Mouse (Mus musculus) liver, embryonic 11.5 days (tissue): ENCODE results near the gene Afap1. TPM values are rescaled to one million over a fixed set of nuclear protein-coding genes. Genes with fewer than 3 reads are reported as not detected.
A peak's percentile ranks its signal among the peaks of the same experiment; 100 is the strongest.

Experiments
- ATAC-seq: fragments of 200-750 bp; cut with Nextera tagmentation; replicated peaks from 2 replicates; pipeline ENCODE4 v1.8.0; 2017; ENCODE audit warnings: moderate number of reproducible peaks, mild to moderate bottlenecking, moderate TSS enrichment, moderate library complexity; ENCODE audit not compliant: low FRiP score
- DNase-seq: peaks from one replicate; pipeline ENCODE4 v3.0.0-alpha.2; 2017; ENCODE audit warnings: low spot score
- H3K27ac ChIP-seq: fragments of 300-500 bp; sonication (generic); 2 replicates; pipeline ENCODE4 v1.5.1; 2014; ENCODE audit warnings: mild to moderate bottlenecking, low read depth, low read length, control low read depth
- H3K27me3 ChIP-seq: fragments of 300-500 bp; sonication (generic); replicated peaks from 2 replicates; pipeline ENCODE4 v1.6.1; 2014; ENCODE audit warnings: low read length, mixed read lengths; ENCODE audit not compliant: control insufficient read depth, insufficient read depth
- H3K36me3 ChIP-seq: fragments of 300-500 bp; sonication (generic); 2 replicates; pipeline ENCODE4 v1.6.1; 2014; ENCODE audit warnings: mild to moderate bottlenecking, low read length, moderate library complexity, mixed read lengths; ENCODE audit not compliant: control insufficient read depth, insufficient read depth
- H3K4me1 ChIP-seq: fragments of 300-500 bp; sonication (generic); replicated peaks from 2 replicates; pipeline ENCODE4 v1.6.1; 2014; ENCODE audit warnings: low read length, mixed read lengths; ENCODE audit not compliant: control insufficient read depth, insufficient read depth
- H3K4me2 ChIP-seq: fragments of 300-500 bp; sonication (generic); 2 replicates; pipeline ENCODE4 v1.6.1; 2014; ENCODE audit warnings: mild to moderate bottlenecking, control low read depth, moderate library complexity
- H3K4me3 ChIP-seq: fragments of 300-500 bp; sonication (generic); 2 replicates; pipeline ENCODE4 v1.5.1; 2014; ENCODE audit warnings: low read depth, low read length, control low read depth
- H3K9ac ChIP-seq: fragments of 300-500 bp; sonication (generic); 2 replicates; pipeline ENCODE4 v1.6.1; 2014; ENCODE audit warnings: low read depth, low read length, control low read depth
- H3K9me3 ChIP-seq: fragments of 300-500 bp; sonication (generic); 2 replicates; pipeline ENCODE4 v1.6.1; 2016; ENCODE audit warnings: low read length, inconsistent platforms, mixed read lengths; ENCODE audit not compliant: control insufficient read depth
- WGBS: fragments of 180-500 bp; shearing (Covaris S2); extraction: QIAGEN DNeasy Blood & Tissue Kit; methylation state at CpG from one replicate; pipeline ENCODE4 v1.1.7; 2014; 5-methylcytosine and 5-hydroxymethylcytosine counted together
- polyA plus RNA-seq: library from polyadenylated mRNA; unstranded; fragments of >200 nt; fragmentation: Nextera tagmentation; extraction: Ambion mirVana; gene quantifications from 2 replicates; pipeline ENCODE4 v1.2.1, GENCODE M21; 2014

Gene Afap1
- polyA plus RNA-seq, 1 experiment from 2014 or later = 6.8 TPM

DNA sequence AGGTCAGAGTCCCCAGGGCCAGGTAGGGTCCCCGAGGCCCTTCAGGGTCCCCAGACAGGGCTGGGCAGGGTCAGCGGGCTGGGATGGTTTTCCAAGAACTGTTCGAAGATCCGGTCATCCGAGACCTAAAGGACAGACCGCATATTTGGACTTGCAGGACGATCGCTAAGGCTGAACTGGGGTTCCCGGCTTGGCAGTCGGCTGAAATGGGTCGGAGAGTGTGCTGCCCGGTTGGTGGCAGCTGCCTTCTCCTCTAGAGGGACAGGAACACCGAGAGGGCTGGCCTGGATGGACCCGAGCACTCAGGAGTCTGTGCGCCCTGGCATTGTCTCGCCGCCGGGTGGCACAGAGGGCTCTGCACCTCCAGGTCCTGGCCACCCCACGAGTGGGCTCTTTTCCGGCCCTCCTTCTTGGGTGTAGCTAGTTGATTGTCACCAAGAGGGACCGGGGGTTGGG is 714 bp downstream of the Afap1 start:
- no peaks in the 10 kb centered on the region for H3K9me3 ChIP-seq
- peak overlapping the region; percentile 84 for H3K4me2 ChIP-seq
- ATAC-seq (no peak), DNase-seq (no peak)
- WGBS = 4% methylated on average over 21 of the region's 21 CpGs
- no peak overlapping the region for H3K27ac ChIP-seq
- H3K4me1 ChIP-seq = no peaks in the 10 kb centered on the region; the same call in 1 of the 2 replicates
- H3K36me3 ChIP-seq = no peaks in the 10 kb centered on the region
- peaks cover 17% of the 10 kb centered on the region for H3K27me3 ChIP-seq
- peak overlapping the region; percentile 72 for H3K9ac ChIP-seq
- H3K4me3 ChIP-seq = peak overlapping the region; percentile 65

DNA sequence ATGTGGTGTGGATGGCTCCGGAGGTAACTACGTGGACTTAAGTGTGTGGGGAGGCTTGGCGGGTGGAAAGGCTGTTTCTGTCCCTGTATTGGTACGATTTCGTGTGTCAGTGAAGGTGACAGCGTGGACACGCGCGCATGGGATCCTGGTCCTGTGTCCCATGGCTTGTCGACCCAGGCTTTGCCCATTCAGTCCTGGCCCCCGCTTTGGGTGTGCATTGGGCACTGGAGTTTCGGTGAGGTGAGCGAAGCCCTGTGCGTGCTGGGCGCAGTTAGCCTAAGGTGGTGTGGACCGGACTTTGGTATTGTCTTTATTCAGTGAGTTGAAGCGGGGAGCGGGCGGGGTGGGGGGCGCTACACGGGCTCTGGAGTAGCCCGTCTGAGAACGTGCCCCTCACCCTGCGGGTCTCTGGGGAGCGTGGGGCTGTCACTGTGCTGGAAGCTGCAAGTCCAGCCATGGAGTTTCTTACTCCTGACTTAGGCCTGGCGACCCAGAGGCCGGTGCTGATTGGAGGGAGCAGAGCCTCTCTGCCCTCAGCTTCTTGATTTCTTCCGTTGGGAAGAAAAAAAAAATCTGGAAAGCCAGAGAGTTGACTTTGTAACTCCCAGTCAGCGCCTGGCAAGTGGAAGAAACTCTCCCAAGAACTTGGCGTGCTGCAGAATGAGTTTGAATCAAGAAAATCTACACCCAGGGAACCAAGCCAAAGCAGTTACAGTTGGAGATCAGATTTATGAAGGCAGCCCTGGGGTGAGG is 1.4 kb downstream of the Afap1 start:
- no peak overlapping the region for H3K27ac ChIP-seq
- WGBS = 21% methylated on average over 30 of the region's 30 CpGs
- DNase-seq = no peak

DNA sequence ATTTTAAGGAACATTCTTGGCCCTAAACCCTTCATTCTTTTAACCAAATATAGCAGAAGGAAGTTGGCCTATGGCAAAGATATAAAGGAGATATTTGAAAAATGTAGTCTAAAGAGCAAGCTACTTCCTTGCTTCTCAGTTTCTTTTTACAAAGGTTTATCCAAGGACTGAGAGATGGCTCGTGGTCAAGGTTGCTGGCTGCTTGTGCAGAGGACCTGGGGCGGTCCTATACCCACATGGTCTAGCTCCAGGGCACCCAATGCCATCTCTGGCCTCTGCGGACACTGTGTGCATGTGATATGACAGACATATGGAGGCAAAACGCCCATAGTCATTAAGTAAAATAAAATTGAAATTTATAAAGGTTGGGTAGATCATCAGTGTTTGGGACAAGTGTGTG is 2.8 kb downstream of the Afap1 start:
- H3K9me3 ChIP-seq = no peaks in the 10 kb centered on the region
- H3K4me3 ChIP-seq = no peak overlapping the region
- no peak overlapping the region for H3K9ac ChIP-seq
- H3K4me2 ChIP-seq = no peak overlapping the region
- no peak for DNase-seq
- ATAC-seq = no peak
- H3K4me1 ChIP-seq = peaks cover 9% of the 10 kb centered on the region
- 71% methylated on average over 4 of the region's 4 CpGs for WGBS
- H3K27ac ChIP-seq = no peak overlapping the region
- H3K36me3 ChIP-seq = no peaks in the 10 kb centered on the region
- peaks cover 17% of the 10 kb centered on the region for H3K27me3 ChIP-seq

More for the DNA sequence above, 1.4 kb downstream of the Afap1 start:
- no peak for ATAC-seq
- Histone ChIP-seq H3K4me1 (no peaks in the 10 kb centered on the region; the same call in 1 of the 2 replicates), H3K27me3 (peaks cover 17% of the 10 kb centered on the region), H3K4me2 (peak overlapping the region; percentile 84), H3K9ac (peak overlapping the region; percentile 72), H3K9me3 (no peaks in the 10 kb centered on the region), H3K4me3 (peak overlapping the region; percentile 65), H3K36me3 (no peaks in the 10 kb centered on the region)

DNA sequence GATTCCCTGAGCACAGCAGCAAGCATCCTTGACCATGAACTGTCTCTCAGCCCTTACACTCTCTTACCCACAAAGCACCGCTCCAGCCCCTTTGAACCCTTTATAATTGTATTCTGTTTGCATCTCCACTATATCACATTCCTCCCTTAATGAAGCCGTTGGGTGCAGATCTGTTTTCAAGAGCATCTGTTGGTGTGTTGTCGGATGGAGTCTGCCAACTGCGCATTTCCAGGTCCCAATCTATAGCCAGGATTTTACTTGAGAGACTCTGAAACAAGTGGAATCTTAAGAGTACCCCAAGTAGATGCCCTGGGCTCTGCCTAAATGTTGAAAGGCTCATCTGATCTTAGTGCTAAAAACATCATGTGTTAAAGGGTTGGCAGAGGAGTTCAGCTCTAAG is 3.4 kb downstream of the Afap1 start:
- ATAC-seq (no peak), DNase-seq (no peak)
- 83% methylated on average over 4 of the region's 4 CpGs for WGBS
- H3K4me3 ChIP-seq = no peak overlapping the region
- H3K9ac ChIP-seq = no peak overlapping the region
- no peak overlapping the region for H3K27ac ChIP-seq
- peaks cover 14% of the 10 kb centered on the region for H3K4me1 ChIP-seq
- no peaks in the 10 kb centered on the region for H3K36me3 ChIP-seq
- H3K27me3 ChIP-seq = peaks cover 17% of the 10 kb centered on the region
- no peak overlapping the region for H3K4me2 ChIP-seq
- no peaks in the 10 kb centered on the region for H3K9me3 ChIP-seq

DNA sequence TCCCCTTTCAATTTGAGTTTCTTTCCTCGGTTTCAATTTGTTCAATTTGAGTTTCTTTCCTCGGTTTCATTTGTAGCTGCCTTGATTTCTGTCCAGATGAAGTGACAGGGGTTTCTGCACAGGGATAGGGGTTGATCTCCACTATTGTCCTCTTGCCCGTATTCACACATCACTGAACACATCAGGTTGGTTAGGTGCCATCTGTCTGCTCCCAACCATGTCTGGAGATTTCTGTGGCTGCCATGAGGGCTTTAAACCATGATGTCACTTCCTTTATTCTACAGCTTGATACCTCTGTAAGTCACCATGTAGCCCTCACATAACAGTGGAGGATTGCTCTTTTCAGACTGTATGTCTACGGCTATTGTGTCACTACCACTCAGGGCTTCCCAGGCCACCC is 4.0 kb downstream of the Afap1 start:
- Histone ChIP-seq H3K4me2 (no peak overlapping the region), H3K36me3 (no peaks in the 10 kb centered on the region), H3K9me3 (no peaks in the 10 kb centered on the region), H3K27ac (no peak overlapping the region), H3K9ac (no peak overlapping the region), H3K4me1 (peaks cover 14% of the 10 kb centered on the region), H3K27me3 (peaks cover 17% of the 10 kb centered on the region), H3K4me3 (no peak overlapping the region)
- no peak for DNase-seq
- no peak for ATAC-seq
- 79% methylated on average over 4 of the region's 4 CpGs for WGBS

DNA sequence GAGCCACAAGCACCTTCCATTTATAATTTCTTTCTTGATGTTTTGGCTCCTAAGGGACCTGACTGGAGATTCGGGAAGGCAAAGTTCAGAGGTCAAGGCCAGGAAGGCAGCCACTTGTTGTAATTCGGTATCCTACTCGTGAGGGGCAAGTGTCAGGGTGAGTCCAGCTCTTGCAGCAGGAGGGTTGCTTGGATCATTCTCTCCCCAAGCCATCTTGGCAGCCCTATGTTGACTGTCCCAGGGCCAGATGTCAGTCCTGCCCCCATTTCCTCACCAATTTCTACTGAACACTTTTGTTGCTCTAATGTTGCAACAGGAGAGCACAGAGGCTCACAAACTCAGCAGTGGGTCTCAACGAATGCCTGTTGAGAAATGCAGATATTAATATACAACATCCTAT is 5.0 kb downstream of the Afap1 start:
- no peak for ATAC-seq
- H3K4me2 ChIP-seq = no peak overlapping the region
- no peak overlapping the region for H3K9ac ChIP-seq
- peaks cover 17% of the 10 kb centered on the region for H3K27me3 ChIP-seq
- H3K36me3 ChIP-seq = no peaks in the 10 kb centered on the region
- no peaks in the 10 kb centered on the region for H3K9me3 ChIP-seq
- DNase-seq = no peak
- WGBS = 73% methylated on average over 4 of the region's 4 CpGs
- peaks cover 14% of the 10 kb centered on the region for H3K4me1 ChIP-seq
- no peak overlapping the region for H3K4me3 ChIP-seq
- no peak overlapping the region for H3K27ac ChIP-seq

DNA sequence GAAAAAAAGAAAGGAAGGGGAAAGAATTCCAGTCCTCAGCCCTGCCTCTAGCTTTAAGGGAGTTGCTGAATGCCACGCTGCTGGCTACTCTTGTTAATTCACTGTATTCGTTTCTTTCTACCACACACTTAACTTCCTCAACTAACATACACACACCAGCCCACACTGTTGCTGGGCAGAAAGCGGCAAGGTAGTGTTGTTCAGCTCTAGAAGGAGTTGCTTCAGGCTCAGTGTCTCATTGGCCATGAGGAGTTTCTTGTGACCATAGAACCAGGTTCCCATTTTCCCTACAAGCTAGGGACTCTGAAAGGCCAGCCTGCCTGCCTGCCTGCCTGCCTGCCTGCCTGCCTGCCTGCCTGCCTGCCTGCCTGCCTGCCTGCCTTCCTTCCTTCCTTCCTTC is 5.9 kb downstream of the Afap1 start:
- no peak for ATAC-seq
- no peak for DNase-seq
- H3K9me3 ChIP-seq = no peaks in the 10 kb centered on the region
- WGBS = 72% methylated on average over 3 of the region's 3 CpGs
- no peak overlapping the region for H3K27ac ChIP-seq
- no peak overlapping the region for H3K9ac ChIP-seq
- H3K36me3 ChIP-seq = no peaks in the 10 kb centered on the region
- no peak overlapping the region for H3K4me2 ChIP-seq
- peaks cover 11% of the 10 kb centered on the region for H3K27me3 ChIP-seq
- H3K4me1 ChIP-seq = peaks cover 14% of the 10 kb centered on the region
- no peak overlapping the region for H3K4me3 ChIP-seq

DNA sequence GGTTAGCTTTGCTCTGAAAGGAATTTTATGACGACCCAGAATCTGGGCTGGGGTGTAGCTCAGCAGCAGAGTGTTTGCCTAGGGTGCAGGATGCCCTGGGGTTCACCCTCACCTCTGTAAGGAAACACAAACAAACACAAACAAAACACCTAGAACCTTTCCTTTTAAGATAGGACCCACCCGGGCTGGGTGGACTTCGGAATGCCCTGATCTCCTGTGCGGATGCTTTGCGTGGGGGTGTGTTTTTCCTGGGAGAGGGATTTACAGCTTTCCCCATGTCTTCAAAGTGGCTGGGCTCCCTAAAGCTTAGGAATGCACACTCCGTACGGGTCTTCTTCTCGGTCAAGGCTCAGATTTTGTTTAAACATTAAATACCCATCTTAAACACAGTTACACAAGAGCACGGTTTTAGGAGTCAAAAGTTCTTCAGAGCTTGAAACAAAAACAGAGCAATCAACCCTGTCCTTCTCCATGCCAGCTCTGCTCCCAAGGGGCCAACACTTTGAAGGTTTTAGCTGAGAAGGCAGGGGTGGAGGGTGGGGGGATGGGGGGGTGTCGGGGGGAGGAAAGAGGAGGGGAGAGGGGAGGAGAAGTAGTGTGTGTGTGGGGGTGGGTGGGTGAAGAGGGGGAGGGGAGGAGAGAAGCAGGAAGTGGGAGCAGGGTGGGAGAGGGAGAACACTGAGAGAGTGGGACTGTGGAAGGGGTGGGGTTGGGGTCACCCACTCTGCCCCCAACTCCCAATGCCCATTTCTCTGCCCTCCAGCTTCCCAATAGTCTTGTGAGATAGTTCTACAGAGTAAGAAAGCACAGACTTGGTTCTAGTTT is 7.5 kb downstream of the Afap1 start:
- Histone ChIP-seq H3K27me3 (0 out of 2 replicates have a peak, but pooled peaks cover 2% of the 10 kb centered on the region), H3K4me3 (no peak overlapping the region), H3K4me2 (peak overlapping the region; percentile 41), H3K9me3 (no peaks in the 10 kb centered on the region), H3K27ac (peak overlapping the region; percentile 43), H3K9ac (no peak overlapping the region), H3K4me1 (peaks cover 14% of the 10 kb centered on the region), H3K36me3 (no peaks in the 10 kb centered on the region)
- DNase-seq = no peak
- 23% methylated on average over 10 of the region's 10 CpGs for WGBS
- ATAC-seq = no peak
